Mouse (Mus musculus): ENCODE results near the gene Pola2. TPM values are rescaled to one million over a fixed set of nuclear protein-coding genes. Genes with fewer than 3 reads are reported as not detected.

The Pola2 gene
- polyA plus RNA-seq, 1 experiment from 2014 or later = 44.4 TPM

GRCm38 (mm10) chr19:5988815-5989452 is 24.9 kb upstream of the Pola2 start:
- Histone ChIP-seq H3K9ac (peak overlapping the region; percentile 47; the same call in 1 of the 2 replicates), H3K27ac (no peak overlapping the region), H3K36me3 (no peaks in the 10 kb centered on the region), H3K4me3 (no peak overlapping the region), H3K4me2 (replicated peaks) (peak overlapping the region; percentile 46), H3K9me3 (no peaks in the 10 kb centered on the region), H3K4me1 (peaks cover 7% of the 10 kb centered on the region), H3K27me3 (replicated peaks) (no peaks in the 10 kb centered on the region)
- WGBS = 7% methylated on average over 13 of the region's 13 CpGs
- ATAC-seq (ENCODE audit: low FRiP score, low read depth) = peak; percentile 79

GRCm38 (mm10) chr19:5988027-5988814 is 24.2 kb upstream of the Pola2 start:
- no peak overlapping the region for H3K9ac ChIP-seq

GRCm38 (mm10) chr19:5986043-5986442 is 22.0 kb upstream of the Pola2 start, which contains the start of gene Slc22a20:
TSS of gene Slc22a20 (minus strand) at chr19:5986143.
- ATAC-seq (ENCODE audit: low FRiP score, low read depth) = no peak
- no peak within 1 kb of the TSS for H3K4me2 ChIP-seq (replicated peaks)
- H3K27ac ChIP-seq = no peak within 1 kb of the TSS
- H3K9me3 ChIP-seq = no peaks in the 10 kb centered on the region
- no peak within 1 kb of the TSS for H3K9ac ChIP-seq
- 42% methylated on average over 4 of the region's 4 CpGs for WGBS
- peaks cover 7% of the 10 kb centered on the region for H3K4me1 ChIP-seq
- H3K27me3 ChIP-seq (replicated peaks) = no peaks in the 10 kb centered on the region
- H3K4me3 ChIP-seq = no peak within 1 kb of the TSS
- no peaks in the 10 kb centered on the region for H3K36me3 ChIP-seq

More at GRCm38 (mm10) chr19:5988027-5988814, 24.2 kb upstream of the Pola2 start:
- H3K4me3 ChIP-seq = no peak overlapping the region
- no peaks in the 10 kb centered on the region for H3K36me3 ChIP-seq
- no peak for ATAC-seq (ENCODE audit: low FRiP score, low read depth)
- H3K27me3 ChIP-seq (replicated peaks) = no peaks in the 10 kb centered on the region
- H3K4me2 ChIP-seq (replicated peaks) = 0 out of 2 replicates have a peak overlapping the region, but pooled peaks have one; percentile 46
- no peaks in the 10 kb centered on the region for H3K9me3 ChIP-seq
- no peak overlapping the region for H3K27ac ChIP-seq
- 73% methylated on average over 5 of the region's 5 CpGs for WGBS
- peaks cover 7% of the 10 kb centered on the region for H3K4me1 ChIP-seq

GRCm38 (mm10) chr19:5980477-5980876 is 16.5 kb upstream of the Pola2 start:
- 82% methylated on average over 9 of the region's 9 CpGs for WGBS
- ATAC-seq (ENCODE audit: low FRiP score, low read depth) = no peak
- H3K36me3 ChIP-seq = no peaks in the 10 kb centered on the region

GRCm38 (mm10) chr19:5977717-5978116 is 13.7 kb upstream of the Pola2 start:
- WGBS = 81% methylated on average over 3 of the region's 3 CpGs
- H3K4me2 ChIP-seq (replicated peaks) = no peak overlapping the region
- ATAC-seq (ENCODE audit: low FRiP score, low read depth) = no peak
- no peaks in the 10 kb centered on the region for H3K27me3 ChIP-seq (replicated peaks)
- H3K4me3 ChIP-seq = no peak overlapping the region
- H3K36me3 ChIP-seq = no peaks in the 10 kb centered on the region
- H3K27ac ChIP-seq = no peak overlapping the region
- no peaks in the 10 kb centered on the region for H3K4me1 ChIP-seq
- no peaks in the 10 kb centered on the region for H3K9me3 ChIP-seq
- no peak overlapping the region for H3K9ac ChIP-seq

More at GRCm38 (mm10) chr19:5980477-5980876, 16.5 kb upstream of the Pola2 start:
- no peaks in the 10 kb centered on the region for H3K9me3 ChIP-seq
- no peak overlapping the region for H3K27ac ChIP-seq
- no peaks in the 10 kb centered on the region for H3K4me1 ChIP-seq
- no peak overlapping the region for H3K9ac ChIP-seq
- H3K4me3 ChIP-seq = no peak overlapping the region
- no peak overlapping the region for H3K4me2 ChIP-seq (replicated peaks)
- no peaks in the 10 kb centered on the region for H3K27me3 ChIP-seq (replicated peaks)

GRCm38 (mm10) chr19:5975676-5976075 is 11.7 kb upstream of the Pola2 start:
- Histone ChIP-seq H3K4me2 (replicated peaks) (no peak overlapping the region), H3K9ac (no peak overlapping the region), H3K36me3 (no peaks in the 10 kb centered on the region), H3K27ac (no peak overlapping the region), H3K4me3 (no peak overlapping the region), H3K9me3 (no peaks in the 10 kb centered on the region), H3K27me3 (replicated peaks) (no peaks in the 10 kb centered on the region), H3K4me1 (no peaks in the 10 kb centered on the region)
- 78% methylated on average over 4 of the region's 4 CpGs for WGBS
- ATAC-seq (ENCODE audit: low FRiP score, low read depth) = no peak

GRCm38 (mm10) chr19:5975112-5975511 is 11.1 kb upstream of the Pola2 start:
- no peak for ATAC-seq (ENCODE audit: low FRiP score, low read depth)
- Histone ChIP-seq H3K27me3 (replicated peaks) (no peaks in the 10 kb centered on the region), H3K4me2 (replicated peaks) (no peak overlapping the region), H3K27ac (no peak overlapping the region), H3K4me3 (no peak overlapping the region), H3K36me3 (no peaks in the 10 kb centered on the region), H3K9ac (no peak overlapping the region), H3K9me3 (no peaks in the 10 kb centered on the region), H3K4me1 (no peaks in the 10 kb centered on the region)
- 81% methylated on average over 4 of the region's 4 CpGs for WGBS

- Histone ChIP-seq H3K27me3 (replicated peaks) (no peaks in the 10 kb centered on the region), H3K4me3 (no peak overlapping the region), H3K9me3 (no peaks in the 10 kb centered on the region), H3K27ac (no peak overlapping the region), H3K4me2 (replicated peaks) (no peak overlapping the region), H3K36me3 (no peaks in the 10 kb centered on the region), H3K9ac (no peak overlapping the region), H3K4me1 (peaks cover 15% of the 10 kb centered on the region)
- 91% methylated on average over 10 of the region's 10 CpGs for WGBS
- no peak for ATAC-seq (ENCODE audit: low FRiP score, low read depth)
These were observed 3.7 kb upstream of the Pola2 start for GRCm38 (mm10) chr19:5967664-5968063.

- Histone ChIP-seq H3K4me1 (peaks cover 19% of the 10 kb centered on the region), H3K36me3 (no peaks in the 10 kb centered on the region), H3K9ac (no peak overlapping the region), H3K4me3 (no peak overlapping the region), H3K9me3 (no peaks in the 10 kb centered on the region), H3K4me2 (replicated peaks) (no peak overlapping the region), H3K27ac (no peak overlapping the region), H3K27me3 (replicated peaks) (no peaks in the 10 kb centered on the region)
- ATAC-seq (ENCODE audit: low FRiP score, low read depth) = no peak
- WGBS = 80% methylated on average over 6 of the region's 6 CpGs
These were observed 2.8 kb upstream of the Pola2 start for GRCm38 (mm10) chr19:5966786-5967185.

GRCm38 (mm10) chr19:5965910-5966309 is 1.9 kb upstream of the Pola2 start:
- Histone ChIP-seq H3K36me3 (peaks cover 6% of the 10 kb centered on the region; the same call in 1 of the 2 replicates), H3K27me3 (replicated peaks) (no peaks in the 10 kb centered on the region), H3K9me3 (no peaks in the 10 kb centered on the region), H3K9ac (no peak overlapping the region), H3K4me1 (peaks cover 19% of the 10 kb centered on the region), H3K4me3 (no peak overlapping the region), H3K4me2 (replicated peaks) (no peak overlapping the region), H3K27ac (no peak overlapping the region)
- ATAC-seq (ENCODE audit: low FRiP score, low read depth) = no peak
- whole genome bisulfite sequencing = 95% methylated on average over 2 of the region's 2 CpGs

- no peak overlapping the region for H3K27ac ChIP-seq
- peaks cover 19% of the 10 kb centered on the region for H3K4me1 ChIP-seq
- no peak overlapping the region; the same call in 1 of the 2 replicates for H3K4me2 ChIP-seq (replicated peaks)
- H3K36me3 ChIP-seq = peaks cover 6% of the 10 kb centered on the region; the same call in 1 of the 2 replicates
- H3K9ac ChIP-seq = no peak overlapping the region
- ATAC-seq (ENCODE audit: low FRiP score, low read depth) = no peak
- WGBS = 12% methylated on average over 4 of the region's 4 CpGs
- no peak overlapping the region for H3K4me3 ChIP-seq
- H3K27me3 ChIP-seq (replicated peaks) = no peaks in the 10 kb centered on the region
- H3K9me3 ChIP-seq = no peaks in the 10 kb centered on the region
These were observed 1.3 kb upstream of the Pola2 start for GRCm38 (mm10) chr19:5965280-5965679.

- H3K36me3 ChIP-seq = peaks cover 6% of the 10 kb centered on the region; the same call in 1 of the 2 replicates
- no peak overlapping the region for H3K27ac ChIP-seq
- peak overlapping the region; percentile 90 for H3K4me2 ChIP-seq (replicated peaks)
- H3K27me3 ChIP-seq (replicated peaks) = no peaks in the 10 kb centered on the region
- no peaks in the 10 kb centered on the region for H3K9me3 ChIP-seq
- 86% methylated on average over 2 of the region's 2 CpGs for WGBS
- ATAC-seq (ENCODE audit: low FRiP score, low read depth) = no peak
- no peak overlapping the region for H3K9ac ChIP-seq
- peak overlapping the region; percentile 65; the same call in 1 of the 2 replicates for H3K4me3 ChIP-seq
- H3K4me1 ChIP-seq = peaks cover 19% of the 10 kb centered on the region
These were observed 802 bp upstream of the Pola2 start for GRCm38 (mm10) chr19:5964804-5965203.

Measured in neural tube, embryonic 12.5 days (tissue).